Mouse (Mus musculus) retina, embryonic 14.5 days (tissue): Measurements from ENCODE around the gene Safb.

Experiments
- DNase-seq: peaks from one replicate; pipeline ENCODE4 v3.0.0-alpha.2; 2015; ENCODE audit warnings: low spot score

Safb gene

GRCm38 (mm10) chr17:56654771-56655170 lies 70.1 kb downstream of the Safb start:
- DNase-seq: no peak

- no peak for DNase-seq
Measured at GRCm38 (mm10) chr17:56655311-56655710, 70.7 kb downstream of the Safb start.
